Mouse (Mus musculus) 3134 (cell line): ENCODE measurements around the gene A630095E13Rik.
"Not testable (repeated sequence)": the region's sequence is repeated elsewhere in the genome, so short reads cannot be mapped to it uniquely, and the experiment has no call there.

Experiments
- DNase-seq: peaks from one replicate; pipeline ENCODE4 v3.0.0-alpha.2; 2011; ENCODE audit warnings: low spot score; ENCODE audit not compliant: insufficient read length; ENCODE audit errors: extremely low read depth

The A630095E13Rik gene

DNA sequence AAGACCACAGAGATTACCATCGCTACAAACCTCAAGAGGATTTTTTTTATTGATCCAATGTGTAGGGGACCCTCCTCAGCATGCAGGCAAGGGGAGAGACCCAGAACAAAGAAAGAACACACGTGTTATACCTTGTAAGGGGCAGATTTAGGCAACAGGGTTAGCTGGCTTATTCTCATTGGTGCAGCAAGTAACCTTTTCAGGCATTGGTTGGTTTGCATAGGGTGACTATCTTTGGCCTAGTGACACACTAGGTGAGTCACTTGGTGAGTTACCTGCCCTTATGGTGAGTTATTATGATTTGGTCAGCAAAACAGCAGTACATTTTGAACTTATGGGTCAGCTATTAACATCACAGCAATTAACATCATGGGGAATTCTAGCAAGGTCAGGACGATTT lies at the start of gene A630095E13Rik:
A630095E13Rik (minus strand) TSS at position 101 of the 400 bp plus-strand sequence.
- not testable (repeated sequence) for DNase-seq

DNA sequence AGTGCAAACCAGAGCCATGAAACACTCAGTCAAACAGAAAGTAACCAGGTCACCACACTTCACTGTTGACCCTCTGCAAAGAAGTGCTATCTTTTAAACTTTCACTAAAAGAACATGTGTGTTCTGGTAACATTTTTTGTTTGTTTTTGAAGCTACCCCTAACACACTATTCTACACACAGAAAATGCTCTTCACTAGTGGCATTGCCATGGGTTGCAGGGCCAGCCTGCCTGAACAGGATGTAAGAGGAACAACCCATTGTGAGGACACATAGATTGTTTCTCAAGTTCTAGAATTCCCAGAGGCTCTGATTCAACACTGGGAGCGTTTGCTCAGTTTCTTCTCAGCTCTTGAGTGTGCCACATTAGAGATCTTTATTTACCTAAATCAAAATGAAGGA lies 49.7 kb upstream of the A630095E13Rik start, which contains the start of gene Acrv1:
Acrv1 (plus strand) TSS at position 301 of the 400 bp plus-strand sequence.
- no peak for DNase-seq

DNA sequence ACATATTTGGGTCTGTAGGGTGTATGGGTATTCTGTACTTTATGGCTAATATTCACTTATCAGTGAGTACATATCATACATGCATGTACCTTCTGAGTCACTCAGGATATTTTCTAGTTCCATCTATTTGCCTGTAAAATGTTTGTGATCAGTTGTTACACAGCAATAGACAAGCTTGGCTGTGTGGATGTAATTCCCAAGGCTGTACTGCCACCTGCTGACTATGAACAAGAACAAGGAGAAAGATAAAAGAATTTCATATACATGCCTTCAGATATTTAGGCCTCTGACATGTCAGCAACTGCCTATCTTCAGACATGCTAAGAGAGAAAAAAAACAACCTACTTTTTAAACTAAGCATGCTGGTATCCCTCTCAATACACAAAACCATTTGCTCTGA lies 44.2 kb upstream of the A630095E13Rik start:
- no peak for DNase-seq

DNA sequence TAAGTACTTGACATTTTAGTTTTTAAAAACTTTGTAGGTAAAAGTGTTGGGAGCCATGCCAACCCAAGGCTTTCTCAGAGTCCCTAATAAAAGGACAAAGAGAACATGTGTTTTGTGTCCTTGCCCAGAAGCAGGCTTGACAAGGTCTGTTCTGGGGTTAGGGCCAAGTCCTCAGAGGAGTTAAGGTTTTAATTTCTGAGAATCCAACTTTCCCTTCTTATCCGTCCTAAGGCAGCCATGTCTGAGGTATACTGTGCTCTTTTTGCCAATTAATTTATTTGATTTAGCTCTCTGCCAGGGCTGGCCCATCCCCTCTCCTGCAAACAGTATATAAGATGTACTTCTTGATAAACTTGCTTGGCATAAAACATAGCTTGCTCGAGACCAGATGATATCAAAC lies 38.2 kb upstream of the A630095E13Rik start:
- DNase-seq, result no peak
